Mouse (Mus musculus) forebrain, embryonic 12.5 days (tissue): ENCODE results near the gene Utrn. TPM values are rescaled to one million over a fixed set of nuclear protein-coding genes. Genes with fewer than 3 reads are reported as not detected.

ENCODE experiments used
- ATAC-seq: fragments of 200-750 bp; cut with Nextera tagmentation; 2 replicates; pipeline ENCODE4 v1.8.0; 2017; ENCODE audit warnings: moderate TSS enrichment; ENCODE audit not compliant: low FRiP score
- H3K27ac ChIP-seq: fragments of 300-500 bp; sonication (generic); 2 replicates; pipeline ENCODE4 v1.5.1; 2016; ENCODE audit warnings: mild to moderate bottlenecking
- H3K27me3 ChIP-seq: fragments of 300-500 bp; sonication (generic); 2 replicates; pipeline ENCODE4 v1.6.1; 2016; ENCODE audit warnings: mild to moderate bottlenecking
- H3K36me3 ChIP-seq: fragments of 300-500 bp; sonication (generic); replicated peaks from 2 replicates; pipeline ENCODE4 v1.6.1; 2016; ENCODE audit warnings: mild to moderate bottlenecking
- H3K4me1 ChIP-seq: fragments of 300-500 bp; sonication (generic); 2 replicates; pipeline ENCODE4 v1.6.1; 2016
- H3K4me2 ChIP-seq: fragments of 300-500 bp; sonication (generic); 2 replicates; pipeline ENCODE4 v1.6.1; 2016; ENCODE audit warnings: mild to moderate bottlenecking, moderate library complexity
- H3K4me3 ChIP-seq: fragments of 300-500 bp; sonication (generic); replicated peaks from 2 replicates; pipeline ENCODE4 v1.5.1; 2016; ENCODE audit warnings: mild to moderate bottlenecking
- H3K9ac ChIP-seq: fragments of 300-500 bp; sonication (generic); 2 replicates; pipeline ENCODE4 v1.6.1; 2016; ENCODE audit warnings: mild to moderate bottlenecking
- H3K9me3 ChIP-seq: fragments of 300-500 bp; sonication (generic); 2 replicates; pipeline ENCODE4 v1.6.1; 2016
- WGBS: fragments of 180-500 bp; shearing (Covaris S2); methylation state at CpG from one replicate; pipeline ENCODE4 v1.1.7; 2016; 5-methylcytosine and 5-hydroxymethylcytosine counted together
- polyA plus RNA-seq: library from polyadenylated mRNA; unstranded; fragments of >200 nt; fragmentation: Nextera tagmentation; extraction: Ambion mirVana; gene quantifications from 2 replicates; pipeline ENCODE4 v1.2.1, GENCODE M21; 2016

Gene Utrn
- polyA plus RNA-seq, 1 experiment from 2014 or later, result 34.3 TPM

GRCm38 (mm10) chr10:12374741-12375140, 494.4 kb downstream of the Utrn start:
- no peak for ATAC-seq

GRCm38 (mm10) chr10:12354556-12354955, 514.6 kb downstream of the Utrn start:
- H3K4me1 ChIP-seq, result no peaks in the 10 kb centered on the region
- WGBS, result 93% methylated on average over 4 of the region's 4 CpGs
- ATAC-seq, result no peak
- no peak overlapping the region for H3K4me3 ChIP-seq
- no peak overlapping the region for H3K9ac ChIP-seq
- H3K36me3 ChIP-seq, result no peaks in the 10 kb centered on the region
- no peak overlapping the region for H3K27ac ChIP-seq
- no peaks in the 10 kb centered on the region for H3K27me3 ChIP-seq
- H3K9me3 ChIP-seq, result no peaks in the 10 kb centered on the region
- no peak overlapping the region for H3K4me2 ChIP-seq

More at GRCm38 (mm10) chr10:12374741-12375140, 494.4 kb downstream of the Utrn start:
- Histone ChIP-seq H3K27ac (no peak overlapping the region), H3K9ac (no peak overlapping the region), H3K36me3 (no peaks in the 10 kb centered on the region), H3K4me1 (no peaks in the 10 kb centered on the region), H3K4me3 (no peak overlapping the region), H3K27me3 (no peaks in the 10 kb centered on the region), H3K9me3 (no peaks in the 10 kb centered on the region), H3K4me2 (no peak overlapping the region)
- 93% methylated on average over 1 of the region's 1 CpGs for WGBS

- 80% methylated on average over 5 of the region's 5 CpGs for WGBS
- Histone ChIP-seq H3K4me3 (no peak overlapping the region), H3K27ac (no peak overlapping the region), H3K9me3 (no peaks in the 10 kb centered on the region), H3K27me3 (no peaks in the 10 kb centered on the region), H3K4me2 (no peak overlapping the region), H3K4me1 (no peaks in the 10 kb centered on the region), H3K9ac (no peak overlapping the region), H3K36me3 (no peaks in the 10 kb centered on the region)
- ATAC-seq, result no peak
Observed at GRCm38 (mm10) chr10:12354106-12354505, 515.1 kb downstream of the Utrn start.

- Histone ChIP-seq H3K4me3 (no peak overlapping the region), H3K4me2 (no peak overlapping the region), H3K27ac (no peak overlapping the region), H3K9me3 (no peaks in the 10 kb centered on the region), H3K27me3 (no peaks in the 10 kb centered on the region), H3K4me1 (0 out of 2 replicates have a peak, but pooled peaks cover 4% of the 10 kb centered on the region), H3K9ac (no peak overlapping the region), H3K36me3 (no peaks in the 10 kb centered on the region)
- 79% methylated on average over 10 of the region's 10 CpGs for WGBS
- ATAC-seq, result no peak
Observed at GRCm38 (mm10) chr10:12339704-12340558, 529.2 kb downstream of the Utrn start.

- Histone ChIP-seq H3K9ac (no peak overlapping the region), H3K4me3 (no peak overlapping the region), H3K9me3 (no peaks in the 10 kb centered on the region), H3K4me2 (no peak overlapping the region), H3K36me3 (no peaks in the 10 kb centered on the region), H3K27me3 (no peaks in the 10 kb centered on the region), H3K4me1 (0 out of 2 replicates have a peak, but pooled peaks cover 4% of the 10 kb centered on the region), H3K27ac (no peak overlapping the region)
- 77% methylated on average over 9 of the region's 9 CpGs for WGBS
- ATAC-seq, result no peak; the same call in 1 of the 2 replicates
Observed at GRCm38 (mm10) chr10:12339005-12339703, 530.0 kb downstream of the Utrn start.

Other genes with a start within 250 kb of the Utrn start
- gene Stx11, start 94.9 kb upstream of the Utrn start, polyA plus RNA-seq, result 1.5 and 2.0 TPM in 2 replicates
- 32.5 and 35.5 TPM in 2 replicates for gene Sf3b5, start 136.0 kb upstream of the Utrn start, polyA plus RNA-seq
- gene Plagl1, start 191.1 kb upstream of the Utrn start, polyA plus RNA-seq, result 93.2 and 102 TPM in 2 replicates